Mouse (Mus musculus): Measurements from ENCODE around the gene Rap2a.

DNA sequence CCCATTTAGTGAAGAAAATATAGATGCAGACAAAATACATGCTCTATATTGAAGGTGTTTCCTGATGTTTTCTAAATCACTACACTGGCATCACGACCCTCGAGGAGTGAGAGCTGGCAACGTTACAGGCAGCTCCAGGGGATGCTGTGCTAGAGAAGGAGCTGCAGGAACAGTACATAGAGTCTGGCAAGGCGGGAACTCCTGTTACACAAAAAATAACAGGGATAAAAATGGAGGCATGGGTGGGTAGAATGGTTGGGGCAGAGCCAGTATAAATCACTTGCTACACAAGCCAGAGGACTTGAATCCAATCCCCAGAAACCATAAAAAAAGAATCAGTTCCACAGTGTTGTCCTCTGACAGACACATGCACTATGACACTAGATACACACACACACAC lies 37.0 kb upstream of the Rap2a start:
- TF ChIP-seq CTCF (IDR thresholded peaks at IDR 0.05 in 2 of 3, conservative IDR thresholded peaks at IDR 0.05 in 1 of 3; ENCODE audit: control insufficient read depth in 1 of 3, insufficient read depth in 1 of 3, low read depth in 2 of 3, low read length in 3 of 3, poor library complexity in 1 of 3, severe bottlenecking in 1 of 3) (no peak), POLR2A (IDR thresholded peaks at IDR 0.05; ENCODE audit: control insufficient read depth in 1 of 2, insufficient read depth in 1 of 2, low read depth in 1 of 2, low read length in 2 of 2, poor library complexity in 1 of 2) (no peak), EP300 (IDR thresholded peaks at IDR 0.05; ENCODE audit: low read depth in 1 of 2, low read length in 2 of 2) (no peak), RAD21 (IDR thresholded peaks at IDR 0.05; ENCODE audit: low read depth, low read length) (no peak), ETS1 (IDR thresholded peaks at IDR 0.05; ENCODE audit: low read depth, low read length) (no peak), USF1 (IDR thresholded peaks at IDR 0.05; ENCODE audit: low read depth, low read length) (no peak), MAFK (IDR thresholded peaks at IDR 0.05; ENCODE audit: borderline replicate concordance, low read depth, low read length) (no peak), SMC3 (IDR thresholded peaks at IDR 0.05; ENCODE audit: low read depth, low read length) (no peak), TAL1 (IDR thresholded peaks at IDR 0.05; ENCODE audit: low read length) (no peak)

All from MEL (cell line).